Mouse (Mus musculus) midbrain, embryonic 11.5 days (tissue): ENCODE data around the gene Rmnd5a. TPM values are rescaled to one million over a fixed set of nuclear protein-coding genes. Genes with fewer than 3 reads are reported as not detected.

ENCODE experiments used
- ATAC-seq: fragments of 200-750 bp; cut with Nextera tagmentation; 2 replicates; pipeline ENCODE4 v1.8.0; 2017; ENCODE audit warnings: moderate TSS enrichment, moderate library complexity; ENCODE audit not compliant: low FRiP score
- DNase-seq: peaks from one replicate; pipeline ENCODE4 v3.0.0; 2015; ENCODE audit warnings: low spot score; ENCODE audit errors: missing footprints
- H3K27ac ChIP-seq: fragments of 300-500 bp; sonication (generic); 2 replicates; pipeline ENCODE4 v1.5.1; 2014; ENCODE audit warnings: low read depth, low read length
- H3K27me3 ChIP-seq: fragments of 300-500 bp; sonication (generic); 2 replicates; pipeline ENCODE4 v1.6.1; 2014; ENCODE audit warnings: mild to moderate bottlenecking, low read length, moderate library complexity, mixed read lengths; ENCODE audit not compliant: control insufficient read depth, insufficient read depth
- H3K36me3 ChIP-seq: fragments of 300-500 bp; sonication (generic); 2 replicates; pipeline ENCODE4 v1.6.1; 2014; ENCODE audit warnings: mild to moderate bottlenecking, low read length, moderate library complexity, mixed read lengths; ENCODE audit not compliant: control insufficient read depth, insufficient read depth
- H3K4me1 ChIP-seq: fragments of 300-500 bp; sonication (generic); 2 replicates; pipeline ENCODE4 v1.6.1; 2014; ENCODE audit warnings: low read length; ENCODE audit not compliant: control insufficient read depth, insufficient read depth
- H3K4me2 ChIP-seq: fragments of 300-500 bp; sonication (generic); 2 replicates; pipeline ENCODE4 v1.6.1; 2014; ENCODE audit warnings: mild to moderate bottlenecking, moderate library complexity
- H3K4me3 ChIP-seq: fragments of 300-500 bp; sonication (generic); 2 replicates; pipeline ENCODE4 v1.5.1; 2014; ENCODE audit warnings: low read depth, low read length
- H3K9ac ChIP-seq: fragments of 300-500 bp; sonication (generic); 2 replicates; pipeline ENCODE4 v1.6.1; 2014; ENCODE audit warnings: low read length
- H3K9me3 ChIP-seq: fragments of 300-500 bp; sonication (generic); 2 replicates; pipeline ENCODE4 v1.6.1; 2016; ENCODE audit warnings: low read length; ENCODE audit not compliant: control insufficient read depth
- WGBS: fragments of 180-500 bp; shearing (Covaris S2); extraction: QIAGEN DNeasy Blood & Tissue Kit; methylation state at CpG from one replicate; pipeline ENCODE4 v1.1.7; 2014; 5-methylcytosine and 5-hydroxymethylcytosine counted together
- polyA plus RNA-seq: library from polyadenylated mRNA; unstranded; fragments of >200 nt; fragmentation: Nextera tagmentation; extraction: Ambion mirVana; gene quantifications from 2 replicates; pipeline ENCODE4 v1.2.1, GENCODE M21; 2014

Rmnd5a gene
- polyA plus RNA-seq, 1 experiment from 2014 or later = 8.6 TPM

GRCm38 (mm10) chr6:71452792-71453191 is 12.4 kb upstream of the Rmnd5a start:
- no peak overlapping the region for H3K27ac ChIP-seq
- H3K27me3 ChIP-seq = no peaks in the 10 kb centered on the region
- ATAC-seq (no peak), DNase-seq (no peak)
- 80% methylated on average over 2 of the region's 2 CpGs for WGBS
- H3K36me3 ChIP-seq = no peaks in the 10 kb centered on the region
- no peak overlapping the region for H3K9ac ChIP-seq
- H3K4me2 ChIP-seq = no peak overlapping the region
- H3K4me3 ChIP-seq = no peak overlapping the region
- H3K4me1 ChIP-seq = no peaks in the 10 kb centered on the region
- H3K9me3 ChIP-seq = no peaks in the 10 kb centered on the region

GRCm38 (mm10) chr6:71445560-71445959 is 5.1 kb upstream of the Rmnd5a start:
- H3K4me1 ChIP-seq = peaks cover 7% of the 10 kb centered on the region
- DNase-seq (no peak), ATAC-seq (no peak)
- no peaks in the 10 kb centered on the region for H3K9me3 ChIP-seq
- no peaks in the 10 kb centered on the region for H3K27me3 ChIP-seq
- H3K9ac ChIP-seq = no peak overlapping the region
- no peaks in the 10 kb centered on the region for H3K36me3 ChIP-seq
- no peak overlapping the region for H3K4me3 ChIP-seq
- H3K27ac ChIP-seq = no peak overlapping the region
- H3K4me2 ChIP-seq = no peak overlapping the region
- 85% methylated on average over 6 of the region's 6 CpGs for WGBS

GRCm38 (mm10) chr6:71444756-71445155 is 4.3 kb upstream of the Rmnd5a start:
- 91% methylated on average over 1 of the region's 1 CpGs for WGBS

GRCm38 (mm10) chr6:71442130-71442529 is 1.7 kb upstream of the Rmnd5a start:
- no peak overlapping the region for H3K4me3 ChIP-seq
- DNase-seq (no peak), ATAC-seq (no peak)
- no peaks in the 10 kb centered on the region for H3K27me3 ChIP-seq
- H3K27ac ChIP-seq = no peak overlapping the region
- H3K9me3 ChIP-seq = no peaks in the 10 kb centered on the region
- WGBS = 82% methylated on average over 2 of the region's 3 CpGs
- no peak overlapping the region for H3K9ac ChIP-seq
- peaks cover 18% of the 10 kb centered on the region for H3K4me1 ChIP-seq
- no peak overlapping the region for H3K4me2 ChIP-seq
- no peaks in the 10 kb centered on the region for H3K36me3 ChIP-seq

More at GRCm38 (mm10) chr6:71444756-71445155, 4.3 kb upstream of the Rmnd5a start:
- no peaks in the 10 kb centered on the region for H3K9me3 ChIP-seq
- ATAC-seq (no peak), DNase-seq (no peak)
- H3K27me3 ChIP-seq = no peaks in the 10 kb centered on the region
- H3K4me2 ChIP-seq = no peak overlapping the region
- peaks cover 7% of the 10 kb centered on the region for H3K4me1 ChIP-seq
- no peak overlapping the region for H3K9ac ChIP-seq
- H3K27ac ChIP-seq = no peak overlapping the region
- H3K36me3 ChIP-seq = no peaks in the 10 kb centered on the region
- H3K4me3 ChIP-seq = no peak overlapping the region

GRCm38 (mm10) chr6:71441251-71441580 is 779 bp upstream of the Rmnd5a start:
- H3K4me1 ChIP-seq = peaks cover 18% of the 10 kb centered on the region
- H3K9me3 ChIP-seq = no peaks in the 10 kb centered on the region
- ATAC-seq (peak; percentile 4; the same call in 1 of the 2 replicates), DNase-seq (no peak)
- H3K4me2 ChIP-seq = peak overlapping the region; percentile 75
- H3K36me3 ChIP-seq = no peaks in the 10 kb centered on the region
- H3K9ac ChIP-seq = peak overlapping the region; percentile 75
- WGBS = 9% methylated on average over 6 of the region's 12 CpGs
- no peaks in the 10 kb centered on the region for H3K27me3 ChIP-seq
- peak overlapping the region; percentile 93 for H3K27ac ChIP-seq
- peak overlapping the region; percentile 79 for H3K4me3 ChIP-seq

GRCm38 (mm10) chr6:71440217-71440491 is 283 bp downstream of the Rmnd5a start:
- under 1% methylated on average over 28 of the region's 47 CpGs for WGBS
- H3K4me3 ChIP-seq = peak overlapping the region; percentile 79
- H3K36me3 ChIP-seq = no peaks in the 10 kb centered on the region
- H3K4me2 ChIP-seq = peak overlapping the region; percentile 78
- peak overlapping the region; percentile 78 for H3K27ac ChIP-seq
- ATAC-seq = no peak; the same call in 1 of the 2 replicates
- no peak for DNase-seq
- peak overlapping the region; percentile 91 for H3K9ac ChIP-seq
- no peaks in the 10 kb centered on the region for H3K27me3 ChIP-seq
- H3K9me3 ChIP-seq = no peaks in the 10 kb centered on the region
- peaks cover 18% of the 10 kb centered on the region for H3K4me1 ChIP-seq

- Histone ChIP-seq H3K27me3 (no peaks in the 10 kb centered on the region), H3K9ac (peak overlapping the region; percentile 91), H3K4me3 (peak overlapping the region; percentile 79), H3K4me2 (peak overlapping the region; percentile 78), H3K36me3 (no peaks in the 10 kb centered on the region), H3K9me3 (no peaks in the 10 kb centered on the region), H3K4me1 (peaks cover 18% of the 10 kb centered on the region), H3K27ac (peak overlapping the region; percentile 78)
- DNase-seq (peak; percentile 93), ATAC-seq (no peak; the same call in 1 of the 2 replicates)
- under 1% methylated on average over 62 of the region's 62 CpGs for WGBS
These were observed 776 bp downstream of the Rmnd5a start for GRCm38 (mm10) chr6:71439506-71440216.

- Histone ChIP-seq H3K27me3 (no peaks in the 10 kb centered on the region), H3K9me3 (no peaks in the 10 kb centered on the region), H3K4me2 (no peak overlapping the region), H3K4me3 (no peak overlapping the region), H3K4me1 (peaks cover 18% of the 10 kb centered on the region), H3K27ac (no peak overlapping the region), H3K36me3 (no peaks in the 10 kb centered on the region), H3K9ac (no peak overlapping the region)
- WGBS = 65% methylated on average over 1 of the region's 1 CpGs
- no peak for DNase-seq
- ATAC-seq = no peak
These were observed 2.4 kb downstream of the Rmnd5a start for GRCm38 (mm10) chr6:71438070-71438469.

- H3K9ac ChIP-seq = no peak overlapping the region
- DNase-seq (no peak), ATAC-seq (no peak)
- 0 out of 2 replicates have a peak, but pooled peaks cover 3% of the 10 kb centered on the region for H3K36me3 ChIP-seq
- no peak overlapping the region for H3K4me3 ChIP-seq
- no peaks in the 10 kb centered on the region for H3K9me3 ChIP-seq
- H3K27me3 ChIP-seq = no peaks in the 10 kb centered on the region
- H3K27ac ChIP-seq = no peak overlapping the region
- no peak overlapping the region for H3K4me2 ChIP-seq
- WGBS = 90% methylated on average over 4 of the region's 4 CpGs
- H3K4me1 ChIP-seq = no peaks in the 10 kb centered on the region
These were observed 12.3 kb downstream of the Rmnd5a start for GRCm38 (mm10) chr6:71427996-71428725.
